Mouse (Mus musculus): ENCODE measurements around the gene Ldha.

Gene Ldha

GRCm38 (mm10) chr7:46880992-46881391, 39.7 kb downstream of the Ldha start:
- no peak for DNase-seq (ENCODE audit: low read depth, low spot score)

- DNase-seq (ENCODE audit: low read depth, low spot score) = peak; percentile 36
Observed at GRCm38 (mm10) chr7:46881941-46882340, 40.7 kb downstream of the Ldha start.

GRCm38 (mm10) chr7:46883304-46883703, 42.0 kb downstream of the Ldha start:
- no peak for DNase-seq (ENCODE audit: low read depth, low spot score)

DNA sequence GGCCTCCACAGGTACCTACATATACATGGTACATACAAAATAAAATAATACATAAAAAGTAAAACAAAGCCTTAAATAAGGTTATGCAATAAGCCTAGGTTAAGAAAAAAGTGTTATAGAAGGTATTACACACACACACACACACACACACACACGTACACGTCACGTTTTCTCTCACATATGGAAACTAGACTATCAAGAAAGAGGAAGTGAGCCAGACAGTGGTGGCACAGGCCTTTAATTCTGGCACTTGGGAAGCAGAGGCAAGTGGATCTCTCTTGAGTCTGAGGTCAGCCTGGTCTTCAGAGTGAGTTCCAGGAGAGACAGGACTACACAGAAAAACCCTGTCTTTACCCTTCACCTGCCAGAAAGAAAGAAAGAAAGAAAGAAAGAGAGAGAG, 54.2 kb downstream of the Ldha start:
- DNase-seq (ENCODE audit: low read depth, low spot score) = peak; percentile 54

DNA sequence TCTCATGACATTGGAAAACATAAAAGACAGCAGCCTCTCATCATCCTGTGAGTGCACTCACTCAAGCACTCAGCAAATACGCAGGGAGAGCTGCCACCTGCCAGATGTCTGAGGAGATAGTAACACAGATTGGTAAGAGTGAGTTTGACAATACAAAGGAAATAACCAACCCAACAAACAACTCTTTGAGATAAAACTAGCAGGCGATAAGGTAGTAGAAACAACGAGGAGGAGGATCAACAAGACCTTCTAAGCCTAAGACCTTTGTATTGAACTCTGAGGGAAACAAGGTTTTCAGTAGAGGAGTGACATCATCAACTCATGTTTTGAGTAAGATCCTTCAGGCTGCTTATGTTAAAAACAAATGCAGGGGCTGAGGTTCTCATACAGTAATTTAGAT, 58.1 kb downstream of the Ldha start:
- DNase-seq (ENCODE audit: low read depth, low spot score) = no peak

All from A20 (cell line).